Mouse (Mus musculus): ENCODE measurements at regions not wholly inside any gene's neighbourhood (a gene's known extent, or its start where the extent isn't known, plus 50 kb on each side); places are given as distances from the start of the nearest gene placed in this dataset.

GRCm38 (mm10) chr10:21482055-21482454 is 105.0 kb downstream of the Aldh8a1 start:
- DNase-seq (ENCODE audit: low spot score): no peak

GRCm38 (mm10) chr10:21482659-21483058 is 105.6 kb downstream of the Aldh8a1 start:
- no peak for DNase-seq (ENCODE audit: low spot score)

GRCm38 (mm10) chr10:21483373-21483772 is 106.3 kb downstream of the Aldh8a1 start:
- DNase-seq (ENCODE audit: low spot score): no peak

- no peak for DNase-seq (ENCODE audit: low spot score)
These were observed 104.5 kb upstream of the 1700020N01Rik start for GRCm38 (mm10) chr10:21488374-21488930.

GRCm38 (mm10) chr10:21490910-21491309 is 102.0 kb upstream of the 1700020N01Rik start:
- no peak for DNase-seq (ENCODE audit: low spot score)

GRCm38 (mm10) chr10:21492254-21492894 is 100.6 kb upstream of the 1700020N01Rik start:
- no peak for DNase-seq (ENCODE audit: low spot score)

GRCm38 (mm10) chr10:21494536-21494935 is 98.4 kb upstream of the 1700020N01Rik start:
- DNase-seq (ENCODE audit: low spot score): no peak

GRCm38 (mm10) chr10:21497110-21497509 is 95.8 kb upstream of the 1700020N01Rik start:
- no peak for DNase-seq (ENCODE audit: low spot score)

GRCm38 (mm10) chr10:21498143-21498542 is 94.8 kb upstream of the 1700020N01Rik start:
- no peak for DNase-seq (ENCODE audit: low spot score)

- no peak for DNase-seq (ENCODE audit: low spot score)
These were observed 91.3 kb upstream of the 1700020N01Rik start for GRCm38 (mm10) chr10:21501658-21502057.

GRCm38 (mm10) chr10:21504431-21504830 is 88.5 kb upstream of the 1700020N01Rik start:
- peak; percentile 85 for DNase-seq (ENCODE audit: low spot score)

GRCm38 (mm10) chr10:21511386-21511785 is 81.6 kb upstream of the 1700020N01Rik start:
- no peak for DNase-seq (ENCODE audit: low spot score)

GRCm38 (mm10) chr10:21512486-21512885 is 80.5 kb upstream of the 1700020N01Rik start:
- DNase-seq (ENCODE audit: low spot score): no peak

- no peak for DNase-seq (ENCODE audit: low spot score)
These were observed 75.2 kb upstream of the 1700020N01Rik start for GRCm38 (mm10) chr10:21517721-21518120.

GRCm38 (mm10) chr10:21520854-21521253 is 72.1 kb upstream of the 1700020N01Rik start:
- DNase-seq (ENCODE audit: low spot score): no peak

GRCm38 (mm10) chr10:21525555-21525954 is 67.4 kb upstream of the 1700020N01Rik start:
- no peak for DNase-seq (ENCODE audit: low spot score)

GRCm38 (mm10) chr10:21528396-21528795 is 64.5 kb upstream of the 1700020N01Rik start:
- DNase-seq (ENCODE audit: low spot score): no peak

- DNase-seq (ENCODE audit: low spot score): peak; percentile 46
These were observed 63.7 kb upstream of the 1700020N01Rik start for GRCm38 (mm10) chr10:21529098-21529749.

- no peak for DNase-seq (ENCODE audit: low spot score)
These were observed 60.8 kb upstream of the 1700020N01Rik start for GRCm38 (mm10) chr10:21532142-21532541.

GRCm38 (mm10) chr10:21535631-21536030 is 57.3 kb upstream of the 1700020N01Rik start:
- DNase-seq (ENCODE audit: low spot score): no peak

- no peak for DNase-seq (ENCODE audit: low spot score)
These were observed 54.5 kb upstream of the 1700020N01Rik start for GRCm38 (mm10) chr10:21538481-21538880.
